Mouse (Mus musculus) ES-E14 (cell line): ENCODE data around the gene Qtrt2. TPM values are rescaled to one million over a fixed set of nuclear protein-coding genes. Genes with fewer than 3 reads are reported as not detected.

Experiments
- DNase-seq: peaks from one replicate; pipeline ENCODE4 v3.0.0-alpha.2; 2013; ENCODE audit warnings: low read depth, low spot score
- H3K27ac ChIP-seq: 2 replicates; pipeline ENCODE4 v1.5.1; 2012; ENCODE audit warnings: low read depth, mild to moderate bottlenecking, low read length, moderate library complexity, mixed read lengths; ENCODE audit not compliant: poor library complexity, insufficient read depth, severe bottlenecking
- H3K36me3 ChIP-seq: 2 replicates; pipeline ENCODE4 v1.6.1; 2012; ENCODE audit warnings: mild to moderate bottlenecking, low read length, moderate library complexity, mixed read lengths; ENCODE audit not compliant: control insufficient read depth, poor library complexity, insufficient read depth, severe bottlenecking
- H3K4me1 ChIP-seq, 2 experiments: fragments of 150-350 bp in 1 of 2; sonication (generic) in 1 of 2; 2 replicates each; pipeline ENCODE4 v1.6.1; 2012; ENCODE audit warnings: low read length in 2 of 2, mild to moderate bottlenecking in 1 of 2, mixed read lengths in 1 of 2; ENCODE audit not compliant: control insufficient read depth in 2 of 2, insufficient read depth in 2 of 2, poor library complexity in 1 of 2
- H3K4me3 ChIP-seq, 2 experiments: fragments of 150-350 bp in 1 of 2; sonication (generic) in 1 of 2; 2 replicates each; pipeline ENCODE4 v1.5.1; 2012; ENCODE audit warnings: low read length in 2 of 2, low read depth in 1 of 2, mild to moderate bottlenecking in 1 of 2, mixed read lengths in 1 of 2; ENCODE audit not compliant: insufficient read depth in 1 of 2, poor library complexity in 1 of 2, severe bottlenecking in 1 of 2
- H3K9ac ChIP-seq: 2 replicates; pipeline ENCODE4 v1.6.1; 2012; ENCODE audit warnings: low read depth, mild to moderate bottlenecking, low read length, mixed read lengths; ENCODE audit not compliant: poor library complexity, insufficient read depth, severe bottlenecking
- H3K9me3 ChIP-seq: fragments of 150-350 bp; sonication (generic); 2 replicates; pipeline ENCODE4 v1.6.1; 2012; ENCODE audit warnings: low read depth, mild to moderate bottlenecking, low read length; ENCODE audit not compliant: control insufficient read depth, insufficient read depth
- CHD2 ChIP-seq: IDR thresholded peaks from 2 replicates; pipeline ENCODE4 v1.6.1; 2014; ENCODE audit warnings: mild to moderate bottlenecking, low read depth, low read length, inconsistent platforms
- HCFC1 ChIP-seq: IDR thresholded peaks from 2 replicates; pipeline ENCODE4 v1.6.1; 2012; ENCODE audit warnings: low read length, inconsistent platforms, borderline replicate concordance; ENCODE audit not compliant: insufficient read depth
- MAFK ChIP-seq: IDR thresholded peaks from 2 replicates; pipeline ENCODE4 v1.6.1; 2014; ENCODE audit warnings: mild to moderate bottlenecking, low read depth, low read length, inconsistent platforms; ENCODE audit not compliant: insufficient read depth
- ZC3H11A ChIP-seq: IDR thresholded peaks from 2 replicates; pipeline ENCODE4 v1.6.1; 2012; ENCODE audit warnings: low read depth, mild to moderate bottlenecking, inconsistent platforms, low read length, borderline replicate concordance
- ZNF384 ChIP-seq: IDR thresholded peaks from 2 replicates; pipeline ENCODE4 v1.6.1; 2012; ENCODE audit warnings: low read depth, low read length, inconsistent platforms
- in situ Hi-C, 2 experiments: fragments of 600-800 bp; cut with MboI; formaldehyde crosslinking; loops; one replicate each; pipeline ENCODE4 v1.15.1; 2025; ENCODE audit warnings: low sequenced_read_pairs in 2 of 2, inconsistent platforms in 1 of 2; ENCODE audit not compliant: unreplicated experiment in 2 of 2
- total RNA-seq: library from RNA; depleted of rRNA; stranded (reverse); fragments of 300-350 nt; gene quantifications from 2 replicates; pipeline ENCODE4 v1.2.3, GENCODE M21; 2012

Gene Qtrt2
- total RNA-seq, 1 experiment: 63.4 TPM

GRCm38 (mm10) chr16:43940846-43941245 lies 14.2 kb upstream of the Qtrt2 start:
- in situ Hi-C loops: no loop called here
- H3K27ac ChIP-seq: no peak overlapping the region
- peaks cover 2% of the 10 kb centered on the region; the same call in 1 of the 2 replicates for H3K36me3 ChIP-seq
- no peak overlapping the region for H3K9ac ChIP-seq
- DNase-seq: no peak
- H3K9me3 ChIP-seq: no peaks in the 10 kb centered on the region
- H3K4me3 ChIP-seq: no peak overlapping the region
- TF ChIP-seq HCFC1 (no peak), MAFK (no peak), ZNF384 (no peak), CHD2 (no peak), ZC3H11A (no peak)
- H3K4me1 ChIP-seq: no peaks in the 10 kb centered on the region

GRCm38 (mm10) chr16:43935892-43936291 lies 9.3 kb upstream of the Qtrt2 start:
- H3K9ac ChIP-seq: no peak overlapping the region
- in situ Hi-C loops: no loop called here
- no peak for DNase-seq
- no peaks in the 10 kb centered on the region for H3K9me3 ChIP-seq
- H3K27ac ChIP-seq: no peak overlapping the region
- TF ChIP-seq ZNF384: no peak
- no peak for TF ChIP-seq CHD2
- no peak for TF ChIP-seq MAFK
- TF ChIP-seq ZC3H11A: no peak
- TF ChIP-seq HCFC1: no peak
- H3K4me1 ChIP-seq: no peaks in the 10 kb centered on the region
- no peak overlapping the region for H3K4me3 ChIP-seq
- peaks cover 2% of the 10 kb centered on the region; the same call in 1 of the 2 replicates for H3K36me3 ChIP-seq

GRCm38 (mm10) chr16:43935367-43935766 lies 8.8 kb upstream of the Qtrt2 start:
- TF ChIP-seq ZC3H11A: no peak
- TF ChIP-seq ZNF384: no peak
- no peak for TF ChIP-seq CHD2
- no peak for TF ChIP-seq MAFK
- no peak for TF ChIP-seq HCFC1
- in situ Hi-C loops: no loop called here
- DNase-seq: no peak

GRCm38 (mm10) chr16:43934856-43935255 lies 8.2 kb upstream of the Qtrt2 start:
- Histone ChIP-seq H3K4me1 (no peaks in the 10 kb centered on the region), H3K36me3 (peaks cover 2% of the 10 kb centered on the region; the same call in 1 of the 2 replicates), H3K27ac (no peak overlapping the region), H3K9me3 (no peaks in the 10 kb centered on the region), H3K4me3 (no peak overlapping the region), H3K9ac (no peak overlapping the region)
- in situ Hi-C loops: no loop called here
- TF ChIP-seq ZC3H11A (no peak), HCFC1 (no peak), CHD2 (no peak), ZNF384 (no peak), MAFK (no peak)
- DNase-seq: no peak

More at GRCm38 (mm10) chr16:43935367-43935766, 8.8 kb upstream of the Qtrt2 start:
- H3K9me3 ChIP-seq: no peaks in the 10 kb centered on the region
- no peaks in the 10 kb centered on the region for H3K4me1 ChIP-seq
- H3K9ac ChIP-seq: no peak overlapping the region
- no peak overlapping the region for H3K27ac ChIP-seq
- no peak overlapping the region for H3K4me3 ChIP-seq
- H3K36me3 ChIP-seq: peaks cover 2% of the 10 kb centered on the region; the same call in 1 of the 2 replicates

- in situ Hi-C loops: no loop called here
- no peak overlapping the region for H3K9ac ChIP-seq
- H3K4me1 ChIP-seq: no peaks in the 10 kb centered on the region
- H3K27ac ChIP-seq: no peak overlapping the region
- no peak for DNase-seq
- no peak for TF ChIP-seq ZNF384
- TF ChIP-seq ZC3H11A: no peak
- TF ChIP-seq CHD2: no peak
- TF ChIP-seq HCFC1: no peak
- TF ChIP-seq MAFK: no peak
- no peaks in the 10 kb centered on the region for H3K9me3 ChIP-seq
- no peaks in the 10 kb centered on the region for H3K36me3 ChIP-seq
- no peak overlapping the region for H3K4me3 ChIP-seq
Observed at GRCm38 (mm10) chr16:43933041-43933440, 6.4 kb upstream of the Qtrt2 start.
